Mouse (Mus musculus) limb, embryonic 10.5 days (tissue): ENCODE measurements around the gene Nek9. TPM values are rescaled to one million over a fixed set of nuclear protein-coding genes. Genes with fewer than 3 reads are reported as not detected.

Experiments used
- DNase-seq: peaks from one replicate; pipeline ENCODE4 v3.0.0-alpha.2; 2017; ENCODE audit warnings: low spot score
- H3K27ac ChIP-seq: fragments of 300-500 bp; sonication (generic); 2 replicates; pipeline ENCODE4 v1.5.1; 2016; ENCODE audit warnings: mild to moderate bottlenecking
- H3K27me3 ChIP-seq: fragments of 300-500 bp; sonication (generic); 2 replicates; pipeline ENCODE4 v1.6.1; 2016; ENCODE audit warnings: low read depth, mild to moderate bottlenecking; ENCODE audit not compliant: poor library complexity, severe bottlenecking
- H3K36me3 ChIP-seq: fragments of 300-500 bp; sonication (generic); 2 replicates; pipeline ENCODE4 v1.6.1; 2016; ENCODE audit warnings: mild to moderate bottlenecking, moderate library complexity
- H3K4me1 ChIP-seq: fragments of 300-500 bp; sonication (generic); 2 replicates; pipeline ENCODE4 v1.6.1; 2016
- H3K4me3 ChIP-seq: fragments of 300-500 bp; sonication (generic); 2 replicates; pipeline ENCODE4 v1.5.1; 2016; ENCODE audit warnings: mild to moderate bottlenecking, moderate library complexity
- H3K9me3 ChIP-seq: fragments of 300-500 bp; sonication (generic); replicated peaks from 2 replicates; pipeline ENCODE4 v1.6.1; 2016; ENCODE audit warnings: mild to moderate bottlenecking
- WGBS: fragments of 180-500 bp; shearing (Covaris S2); methylation state at CpG from one replicate; pipeline ENCODE4 v1.1.7; 2016; 5-methylcytosine and 5-hydroxymethylcytosine counted together
- polyA plus RNA-seq: library from polyadenylated mRNA; unstranded; fragments of >200 nt; fragmentation: Nextera tagmentation; extraction: Ambion mirVana; gene quantifications from 2 replicates; pipeline ENCODE4 v1.2.1, GENCODE M21; 2016

Gene Nek9
- polyA plus RNA-seq, 1 experiment from 2014 or later = 29.9 TPM

DNA sequence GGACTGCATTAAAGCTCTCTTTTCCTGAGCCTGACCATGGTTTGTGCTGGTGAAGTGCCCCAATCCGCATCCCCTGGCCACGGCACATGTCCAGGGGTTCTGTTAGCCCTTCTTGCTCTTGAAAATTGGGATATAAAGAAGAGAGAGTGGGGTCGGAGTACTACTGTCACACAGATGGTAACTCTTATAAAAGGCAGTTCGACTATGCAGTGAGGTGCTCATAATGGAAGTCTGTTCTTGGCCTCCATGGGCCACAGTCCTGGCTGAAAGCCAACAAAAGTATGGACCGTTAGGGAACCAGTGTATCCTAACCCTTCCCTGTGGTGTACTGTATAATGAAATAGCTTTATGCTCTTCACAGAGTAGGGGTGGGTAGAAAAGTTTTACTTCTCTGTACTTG lies 42.2 kb downstream of the Nek9 start:
- Histone ChIP-seq H3K4me3 (no peak overlapping the region), H3K27ac (0 out of 2 replicates have a peak overlapping the region, but pooled peaks have one; percentile 47), H3K4me1 (peaks cover 33% of the 10 kb centered on the region), H3K9me3 (no peaks in the 10 kb centered on the region; the same call in 1 of the 2 replicates), H3K36me3 (peaks cover 30% of the 10 kb centered on the region), H3K27me3 (no peaks in the 10 kb centered on the region)
- DNase-seq = no peak
- 88% methylated on average over 5 of the region's 5 CpGs for WGBS

DNA sequence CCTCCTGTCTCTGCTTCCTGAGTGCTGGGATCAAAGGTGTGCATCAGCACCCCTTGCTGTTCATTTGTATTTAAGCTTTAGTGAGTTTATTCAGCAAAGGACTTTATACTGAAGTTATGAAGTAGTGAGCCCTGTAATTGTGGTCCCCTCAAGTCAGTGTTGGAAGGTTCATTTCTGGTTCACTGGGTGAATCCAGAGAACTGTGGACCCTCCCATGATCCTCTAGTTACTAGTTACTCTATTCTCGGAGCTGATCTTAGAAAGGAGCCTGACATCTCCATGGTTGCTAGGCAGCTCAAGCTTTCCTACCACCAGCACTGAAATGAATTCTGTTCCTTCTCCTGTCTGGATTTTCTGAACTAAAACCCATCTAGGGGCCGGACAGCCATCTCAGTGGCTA lies 43.7 kb downstream of the Nek9 start:
- H3K36me3 ChIP-seq = peaks cover 16% of the 10 kb centered on the region
- peaks cover 37% of the 10 kb centered on the region for H3K4me1 ChIP-seq
- H3K9me3 ChIP-seq = no peaks in the 10 kb centered on the region; the same call in 1 of the 2 replicates
- no peak overlapping the region for H3K4me3 ChIP-seq
- WGBS = 90% methylated on average over 2 of the region's 2 CpGs
- H3K27me3 ChIP-seq = peaks cover 3% of the 10 kb centered on the region; the same call in 1 of the 2 replicates
- no peak overlapping the region for H3K27ac ChIP-seq
- DNase-seq = no peak

DNA sequence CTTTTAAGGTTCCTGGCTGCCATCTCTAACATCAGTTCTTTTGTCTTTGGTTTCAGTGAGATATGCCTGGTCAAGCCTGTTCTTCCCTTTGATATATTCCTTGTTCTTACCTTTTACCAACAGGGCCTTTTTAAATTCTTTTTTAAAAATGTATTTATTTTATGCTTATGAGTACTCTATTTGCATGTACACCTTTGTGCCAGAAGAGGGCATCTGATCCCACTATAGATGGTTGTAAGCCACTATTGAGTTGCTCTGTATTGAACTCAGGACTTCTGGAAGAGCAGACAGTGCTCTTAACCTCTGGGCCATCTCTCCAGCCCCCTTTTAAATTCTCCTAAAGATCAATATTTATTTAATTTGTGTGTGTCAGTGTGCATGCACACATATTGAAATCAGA lies 46.3 kb downstream of the Nek9 start:
- Histone ChIP-seq H3K36me3 (0 out of 2 replicates have a peak, but pooled peaks cover 3% of the 10 kb centered on the region), H3K4me3 (no peak overlapping the region), H3K27ac (no peak overlapping the region), H3K4me1 (peaks cover 46% of the 10 kb centered on the region), H3K27me3 (peaks cover 21% of the 10 kb centered on the region), H3K9me3 (no peaks in the 10 kb centered on the region; the same call in 1 of the 2 replicates)
- no peak for DNase-seq

DNA sequence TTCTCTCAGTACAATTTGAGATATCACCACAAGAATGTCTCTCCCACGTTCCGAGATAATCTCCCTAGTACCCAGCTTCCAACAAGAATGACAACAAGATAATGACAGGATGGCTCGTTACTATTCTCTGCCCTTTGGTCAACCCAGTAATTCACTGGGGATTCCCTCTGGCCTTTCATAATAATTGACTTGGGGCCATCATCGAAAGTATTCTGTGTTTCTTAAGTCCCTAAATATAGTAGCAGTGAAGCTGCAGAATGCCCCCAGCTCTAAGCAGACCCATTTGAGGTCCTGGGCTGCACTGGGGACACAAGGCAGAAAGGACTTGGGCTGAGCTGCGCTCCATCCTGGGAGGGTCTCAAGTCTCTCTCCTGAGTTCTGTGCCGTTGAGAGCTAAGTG lies 46.9 kb downstream of the Nek9 start:
- Histone ChIP-seq H3K27ac (no peak overlapping the region), H3K36me3 (0 out of 2 replicates have a peak, but pooled peaks cover 3% of the 10 kb centered on the region), H3K27me3 (peaks cover 21% of the 10 kb centered on the region), H3K4me1 (peaks cover 41% of the 10 kb centered on the region), H3K4me3 (no peak overlapping the region), H3K9me3 (no peaks in the 10 kb centered on the region; the same call in 1 of the 2 replicates)
- no peak for DNase-seq
- WGBS = 79% methylated on average over 6 of the region's 6 CpGs

DNA sequence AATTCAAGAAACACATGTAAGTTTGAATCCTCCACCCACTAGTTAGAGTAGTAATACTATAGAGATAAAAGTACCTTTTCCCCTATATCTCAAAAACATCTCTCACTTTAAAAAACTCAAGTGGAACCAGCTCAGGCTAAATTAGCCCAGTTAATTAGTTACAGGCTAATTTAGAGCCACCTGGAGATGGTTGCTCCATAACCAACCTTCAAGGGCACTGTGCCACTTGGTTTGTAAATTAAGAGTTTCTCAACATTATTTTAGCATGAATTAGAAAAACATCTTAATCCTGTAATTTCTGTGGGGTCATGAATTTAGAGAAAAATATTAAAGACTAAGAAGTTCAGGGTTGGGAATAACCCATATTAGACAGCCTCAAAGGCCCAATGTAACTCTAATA lies 47.6 kb downstream of the Nek9 start:
- H3K27ac ChIP-seq = no peak overlapping the region
- no peak overlapping the region for H3K4me3 ChIP-seq
- H3K27me3 ChIP-seq = peaks cover 21% of the 10 kb centered on the region
- peaks cover 34% of the 10 kb centered on the region for H3K4me1 ChIP-seq
- no peaks in the 10 kb centered on the region; the same call in 1 of the 2 replicates for H3K9me3 ChIP-seq
- H3K36me3 ChIP-seq = 0 out of 2 replicates have a peak, but pooled peaks cover 3% of the 10 kb centered on the region
- DNase-seq = no peak

DNA sequence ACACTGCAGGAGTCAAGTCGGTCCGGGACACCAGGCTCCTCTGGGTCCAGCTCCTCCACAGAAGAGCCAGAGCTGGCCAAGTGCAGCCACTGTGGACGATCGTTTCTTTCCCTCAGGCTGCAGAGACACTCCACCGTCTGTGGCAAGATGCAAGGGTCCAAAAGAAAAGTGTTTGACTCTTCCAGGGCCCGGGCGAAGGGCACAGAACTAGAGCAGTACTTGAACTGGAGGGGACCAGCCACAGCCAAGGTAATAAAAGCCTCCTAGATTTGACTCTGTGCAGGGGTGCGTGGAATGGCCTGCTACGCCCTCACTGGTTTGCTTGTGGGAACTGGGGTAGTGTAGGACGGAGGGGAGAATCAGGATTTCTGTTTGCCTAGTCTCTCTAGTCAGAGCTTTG lies 48.5 kb downstream of the Nek9 start:
- Histone ChIP-seq H3K27me3 (peaks cover 21% of the 10 kb centered on the region), H3K4me3 (no peak overlapping the region), H3K27ac (no peak overlapping the region; the same call in 1 of the 2 replicates), H3K36me3 (0 out of 2 replicates have a peak, but pooled peaks cover 3% of the 10 kb centered on the region), H3K4me1 (peaks cover 31% of the 10 kb centered on the region), H3K9me3 (no peaks in the 10 kb centered on the region; the same call in 1 of the 2 replicates)
- no peak for DNase-seq
- 79% methylated on average over 10 of the region's 10 CpGs for WGBS

DNA sequence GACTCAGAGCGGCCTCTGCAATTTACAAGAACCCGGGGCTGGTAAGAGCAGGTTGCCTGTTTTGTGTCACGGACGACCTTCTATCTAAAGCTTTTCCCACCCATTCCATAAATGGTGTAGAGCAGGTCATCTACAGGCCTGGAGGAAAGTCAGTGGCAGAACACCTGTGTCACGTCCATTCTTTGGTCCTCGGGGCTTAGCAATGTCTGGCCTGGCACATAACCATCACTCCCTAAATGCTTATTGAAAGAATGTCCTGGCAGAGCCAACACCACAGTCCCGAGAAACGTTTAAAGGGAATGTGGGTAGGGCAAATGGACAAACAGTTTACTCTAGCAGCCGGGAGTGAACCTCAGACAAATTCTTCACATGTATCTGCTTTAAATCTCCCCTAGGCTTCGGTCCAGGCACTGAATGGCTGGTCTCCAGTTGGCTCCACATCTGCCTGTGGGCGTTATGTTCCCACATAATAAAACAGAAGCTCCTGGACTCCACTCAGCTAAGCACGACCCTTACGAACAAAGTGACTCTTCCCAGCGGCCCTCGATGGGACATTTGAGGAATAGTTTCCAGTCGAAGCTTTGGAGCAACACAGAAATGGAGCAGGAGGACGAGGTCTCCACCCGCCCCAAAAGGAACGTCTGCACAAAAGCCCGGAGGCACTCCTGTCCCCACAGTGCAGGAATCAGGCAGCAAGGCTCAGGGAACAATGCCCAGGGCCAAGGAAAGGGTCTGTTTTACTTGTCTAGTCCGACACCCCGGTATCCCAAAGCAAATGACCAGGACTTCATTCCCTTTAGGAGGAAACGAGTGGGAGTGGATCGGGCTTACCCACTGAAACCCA lies 49.8 kb downstream of the Nek9 start:
- DNase-seq = no peak
- peak overlapping the region; percentile 85 for H3K27ac ChIP-seq
- 56% methylated on average over 24 of the region's 24 CpGs for WGBS
- H3K27me3 ChIP-seq = peaks cover 21% of the 10 kb centered on the region
- H3K4me3 ChIP-seq = peak overlapping the region; percentile 67
- H3K4me1 ChIP-seq = peaks cover 31% of the 10 kb centered on the region
- H3K9me3 ChIP-seq = no peaks in the 10 kb centered on the region; the same call in 1 of the 2 replicates
- 0 out of 2 replicates have a peak, but pooled peaks cover 3% of the 10 kb centered on the region for H3K36me3 ChIP-seq

DNA sequence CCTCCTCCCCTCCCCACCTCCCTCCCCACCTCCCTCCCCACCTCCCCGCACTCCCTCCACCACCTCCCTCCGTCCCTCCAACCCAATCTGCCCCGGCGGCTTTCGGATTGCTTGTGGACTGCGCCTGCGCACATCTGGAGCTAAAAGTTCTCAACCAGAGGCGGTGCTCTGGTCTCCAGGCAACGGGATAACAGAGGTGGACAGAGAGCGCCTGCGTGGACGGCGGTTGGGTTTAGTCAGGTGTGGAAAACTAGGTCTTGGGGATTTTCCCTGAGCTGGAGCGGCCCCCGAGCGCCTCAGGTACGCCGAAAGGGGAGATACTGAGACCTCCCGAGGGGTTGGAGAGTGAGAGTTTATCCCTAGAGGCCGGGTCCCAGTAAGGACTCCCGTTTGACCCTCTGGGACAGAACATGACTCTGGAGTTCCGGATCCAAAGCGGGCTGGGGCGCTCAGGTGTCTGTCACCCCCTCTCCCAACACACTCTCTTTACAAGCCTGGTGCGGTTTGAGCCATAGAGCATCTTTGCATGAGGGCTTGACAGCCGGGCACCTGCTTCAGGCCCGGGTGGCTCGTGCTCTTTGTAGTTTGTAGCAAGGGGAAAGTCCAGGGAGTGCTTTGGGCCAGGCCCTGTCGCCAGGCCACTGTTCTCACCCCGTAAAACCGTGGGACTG lies 50.5 kb downstream of the Nek9 start, which contains the start of gene Zc2hc1c:
Gene Zc2hc1c, plus strand, starts transcription at position 106 of the 671 bp plus-strand sequence.
- WGBS = 2% methylated on average over 31 of the region's 31 CpGs
- H3K4me3 ChIP-seq = peak within 1 kb of the TSS; percentile 67
- H3K4me1 ChIP-seq = peaks cover 31% of the 10 kb centered on the region
- DNase-seq = peak; percentile 94
- peak within 1 kb of the TSS; percentile 85 for H3K27ac ChIP-seq
- H3K9me3 ChIP-seq = no peaks in the 10 kb centered on the region
- H3K27me3 ChIP-seq = peaks cover 21% of the 10 kb centered on the region
- H3K36me3 ChIP-seq = no peaks in the 10 kb centered on the region

DNA sequence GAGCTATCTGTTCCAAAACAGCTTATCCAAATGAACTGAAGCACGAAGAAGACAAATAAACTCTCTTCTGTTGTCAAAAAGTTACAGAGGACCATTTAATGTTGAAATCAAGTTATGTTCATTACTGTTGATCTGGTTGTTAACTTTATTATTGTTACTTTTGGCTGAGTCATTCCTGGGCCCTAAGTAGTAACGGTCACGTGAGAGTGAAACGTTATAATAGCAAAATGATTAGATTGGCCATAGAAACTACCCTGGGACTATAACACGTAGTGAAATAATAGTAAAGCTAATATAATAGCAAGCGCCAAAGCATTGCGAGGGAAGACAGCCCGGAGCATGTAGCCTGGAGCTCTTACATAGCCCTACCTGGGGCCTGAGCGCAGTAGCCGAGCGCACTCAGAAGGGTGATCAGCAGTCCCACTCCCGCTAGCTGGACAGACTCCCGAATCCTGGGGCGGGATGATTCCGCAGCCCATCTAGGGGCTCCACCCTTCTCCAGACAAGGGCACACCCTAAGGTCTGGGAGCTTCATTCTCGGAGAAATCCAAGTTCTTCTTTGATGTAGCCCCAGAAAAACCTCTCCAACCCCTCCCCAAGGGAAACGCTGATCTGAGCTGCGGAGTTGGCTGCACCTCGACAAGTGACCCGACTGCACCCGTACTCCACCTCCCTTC lies 51.2 kb downstream of the Nek9 start, which contains the start of gene Acyp1:
Gene Acyp1, minus strand, starts transcription at position 630 of the 677 bp plus-strand sequence.
- H3K27me3 ChIP-seq = peaks cover 21% of the 10 kb centered on the region
- no peaks in the 10 kb centered on the region for H3K9me3 ChIP-seq
- WGBS = 8% methylated on average over 21 of the region's 21 CpGs
- peaks cover 31% of the 10 kb centered on the region for H3K4me1 ChIP-seq
- H3K36me3 ChIP-seq = no peaks in the 10 kb centered on the region
- peak within 1 kb of the TSS; percentile 67 for H3K4me3 ChIP-seq
- no peak for DNase-seq
- peak within 1 kb of the TSS; percentile 85 for H3K27ac ChIP-seq

DNA sequence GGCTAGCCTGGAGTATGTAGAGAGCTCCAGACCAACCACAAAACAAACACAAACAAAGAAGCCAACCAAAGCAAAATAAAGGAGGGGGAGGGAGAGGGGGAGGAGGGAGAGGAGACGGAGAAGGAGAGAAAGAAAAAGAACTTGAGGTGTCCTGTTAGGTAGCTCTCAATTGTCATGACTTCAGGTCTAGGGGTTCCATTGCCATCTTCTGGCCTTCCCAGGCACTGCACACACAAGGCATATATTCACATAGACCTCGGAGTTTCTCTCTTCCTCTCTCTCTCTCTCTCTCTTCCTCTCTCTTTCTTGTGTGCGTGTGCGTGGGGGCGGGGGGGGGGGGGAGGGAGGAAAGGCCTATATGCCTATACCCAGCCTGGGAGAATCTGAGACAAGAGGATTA lies 52.2 kb downstream of the Nek9 start:
- Histone ChIP-seq H3K4me3 (no peak overlapping the region), H3K27ac (no peak overlapping the region), H3K9me3 (no peaks in the 10 kb centered on the region), H3K36me3 (no peaks in the 10 kb centered on the region), H3K27me3 (peaks cover 21% of the 10 kb centered on the region), H3K4me1 (peaks cover 31% of the 10 kb centered on the region)
- WGBS = 28% methylated on average over 3 of the region's 5 CpGs
- DNase-seq = no peak

DNA sequence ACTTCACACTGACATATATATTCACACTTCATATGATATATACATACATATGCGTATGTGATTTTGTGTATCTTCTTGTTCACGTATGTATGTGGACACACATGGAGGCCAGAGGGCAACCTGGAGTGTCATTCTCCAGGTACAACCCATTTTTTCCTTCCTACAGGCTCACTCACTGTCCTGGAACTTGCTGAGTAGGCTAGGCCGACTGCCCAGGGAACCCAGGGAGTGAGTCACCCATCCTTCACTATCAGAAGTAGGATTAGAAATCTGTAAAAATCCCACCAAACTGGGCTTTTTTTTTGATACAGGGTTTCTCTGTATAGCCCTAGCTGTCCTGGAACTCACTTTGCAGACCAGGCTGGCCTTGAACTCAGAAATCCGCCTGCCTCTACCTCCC lies 54.2 kb downstream of the Nek9 start:
- Histone ChIP-seq H3K4me1 (peaks cover 23% of the 10 kb centered on the region), H3K36me3 (no peaks in the 10 kb centered on the region), H3K4me3 (no peak overlapping the region), H3K27ac (no peak overlapping the region), H3K9me3 (no peaks in the 10 kb centered on the region), H3K27me3 (peaks cover 13% of the 10 kb centered on the region)
- no peak for DNase-seq
- WGBS = 94% methylated on average over 4 of the region's 4 CpGs

DNA sequence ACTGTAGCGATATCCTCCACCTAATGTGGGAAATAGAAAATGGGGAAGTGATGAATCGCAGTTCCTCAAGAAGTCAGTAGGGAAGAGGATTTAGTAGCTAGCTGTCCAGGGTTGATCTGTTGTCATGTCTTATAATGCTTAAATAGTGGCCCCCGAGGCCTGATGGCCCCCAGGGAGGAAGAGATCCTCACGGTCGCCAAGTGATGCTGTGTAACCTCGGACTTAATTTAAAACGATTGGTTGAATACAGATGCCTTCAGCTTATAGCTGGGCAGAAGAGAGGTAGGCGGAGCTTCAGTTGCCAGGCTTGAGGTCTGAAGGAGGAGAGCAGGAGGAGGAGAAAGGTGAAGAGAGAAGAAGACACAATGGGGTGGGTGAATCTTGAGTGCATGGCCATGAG lies 54.8 kb downstream of the Nek9 start:
- no peaks in the 10 kb centered on the region for H3K36me3 ChIP-seq

More for the DNA sequence above, 54.8 kb downstream of the Nek9 start:
- WGBS = 71% methylated on average over 8 of the region's 8 CpGs
- Histone ChIP-seq H3K27ac (no peak overlapping the region), H3K4me3 (no peak overlapping the region), H3K4me1 (peaks cover 21% of the 10 kb centered on the region), H3K9me3 (no peaks in the 10 kb centered on the region), H3K27me3 (peaks cover 7% of the 10 kb centered on the region)
- no peak for DNase-seq
